Mouse (Mus musculus): ENCODE data around the gene Dvl3. TPM values are rescaled to one million over a fixed set of nuclear protein-coding genes. Genes with fewer than 3 reads are reported as not detected.
A peak's percentile ranks its signal among the peaks of the same experiment; 100 is the strongest.

Gene Dvl3
- total RNA-seq, 2 experiments from 2014 or later: 28.4 to 32.0 TPM

DNA sequence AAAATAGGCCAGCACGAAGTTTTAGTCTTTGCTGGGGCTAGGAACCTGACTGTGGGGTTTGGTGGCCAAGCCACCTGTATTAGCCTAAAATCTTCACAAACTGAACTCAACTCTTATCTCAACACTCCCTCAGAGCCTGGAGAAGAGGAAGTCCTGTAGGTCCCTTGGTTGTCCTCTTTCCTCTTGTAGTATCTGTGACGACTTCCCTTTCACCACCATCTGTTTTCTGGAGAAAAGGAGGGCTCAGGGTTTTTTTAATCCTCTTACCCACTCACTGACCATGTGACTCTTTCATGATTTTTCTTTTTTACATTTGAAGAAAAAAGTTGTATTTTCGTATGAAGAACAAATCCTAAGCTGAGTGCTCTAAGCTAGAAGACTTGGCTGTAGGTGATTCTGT is 22.9 kb downstream of the Dvl3 start:
- DNase-seq (ENCODE audit: low spot score): no peak

DNA sequence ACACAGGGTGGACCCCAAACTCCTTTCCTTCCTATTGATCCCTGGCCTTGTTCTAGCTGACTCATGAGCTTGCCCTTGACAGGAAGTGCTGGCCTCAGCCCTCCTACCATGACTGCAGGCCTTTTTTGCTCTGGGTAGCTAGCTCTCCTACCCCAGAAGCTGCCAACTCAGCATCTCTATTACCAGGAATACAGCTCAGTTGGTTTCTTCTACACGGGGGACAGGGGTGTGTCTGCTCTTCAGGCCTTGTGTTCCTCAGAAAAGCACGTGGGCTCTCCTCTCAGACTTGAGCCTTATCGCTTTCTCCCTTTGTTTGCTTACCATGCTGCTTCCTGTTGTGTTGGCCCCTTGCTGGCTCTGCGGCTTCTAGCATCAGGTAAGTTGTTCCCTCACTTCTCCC is 23.7 kb downstream of the Dvl3 start:
- DNase-seq (ENCODE audit: low spot score): no peak

DNA sequence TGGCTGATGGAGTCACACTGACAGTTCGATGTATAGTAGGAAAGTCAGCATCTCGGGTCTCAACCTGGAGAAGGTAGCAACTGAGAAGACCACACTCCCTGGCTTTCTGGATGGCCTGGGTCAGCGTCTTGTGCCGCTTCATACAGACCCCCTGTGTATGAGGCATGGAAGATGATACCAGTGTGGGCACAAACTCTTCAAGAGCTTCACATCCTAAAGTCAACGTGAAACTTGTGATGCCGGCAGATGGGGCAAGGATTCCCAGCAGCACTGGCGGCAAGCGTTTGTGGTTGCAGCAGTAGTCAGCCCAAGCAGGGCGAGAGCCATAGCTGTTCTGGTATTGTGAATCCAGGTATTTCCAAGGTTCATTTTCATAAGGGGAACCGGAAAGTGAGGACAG is 28.9 kb downstream of the Dvl3 start:
- no peak for DNase-seq (ENCODE audit: low spot score)

DNA sequence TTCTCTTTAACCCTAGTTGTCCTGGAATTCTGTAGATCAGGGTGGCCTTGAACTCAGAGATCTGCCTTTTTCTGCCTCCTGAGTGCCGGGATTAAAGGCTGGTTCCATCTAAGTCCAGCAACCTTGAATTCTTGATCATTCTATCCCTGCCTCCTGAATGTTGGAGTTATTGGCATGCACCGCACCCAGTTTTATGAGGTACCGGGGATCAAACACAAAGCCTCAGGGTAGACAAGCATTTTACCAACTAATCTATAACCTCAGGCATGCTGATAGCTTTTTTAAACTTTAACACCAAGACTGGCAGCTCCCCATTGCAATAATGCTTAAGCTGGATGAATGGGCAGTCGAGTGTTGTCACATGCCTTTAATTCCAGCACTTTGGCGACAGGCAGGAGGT is 30.6 kb downstream of the Dvl3 start:
- no peak for DNase-seq (ENCODE audit: low spot score)

DNA sequence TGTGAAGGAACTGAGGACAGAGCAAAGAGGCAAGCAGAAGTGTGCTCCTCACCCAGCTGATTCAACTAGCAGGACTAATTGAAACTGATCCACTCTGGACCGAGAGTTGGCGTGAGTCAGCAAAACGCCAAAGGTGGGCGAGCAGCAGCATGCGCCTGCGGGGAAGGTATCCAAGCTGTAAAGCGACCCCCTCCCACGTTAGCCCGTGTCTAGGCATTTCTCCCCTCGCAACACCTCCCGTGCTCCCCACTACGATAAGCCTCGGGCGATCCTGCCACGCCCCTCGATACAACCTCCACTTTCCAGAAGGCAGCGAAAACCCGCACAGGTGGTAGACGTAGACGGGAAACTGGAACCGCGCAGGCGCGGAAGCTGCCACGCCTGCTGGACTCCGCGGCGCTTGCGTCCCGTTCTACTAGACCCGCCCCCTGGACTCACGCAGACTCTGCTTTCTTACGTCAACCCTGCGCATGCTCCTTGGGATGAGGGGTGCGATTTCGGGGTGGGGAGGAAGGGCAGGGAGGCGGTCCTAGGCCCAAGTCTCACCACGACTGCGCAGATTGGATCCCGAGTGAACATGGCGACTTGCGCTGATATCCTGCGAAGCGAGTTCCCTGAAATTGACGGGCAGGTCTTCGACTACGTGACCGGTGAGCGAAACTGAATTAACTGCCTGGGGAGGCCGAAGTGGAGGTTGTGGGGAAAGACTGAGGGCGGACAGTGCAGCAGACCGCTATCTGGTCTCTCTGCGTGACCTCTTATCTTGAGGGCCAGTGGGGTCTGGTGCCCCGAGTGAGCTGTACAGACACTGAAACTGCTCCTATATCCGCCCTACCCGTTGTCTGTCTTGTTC is 31.5 kb downstream of the Dvl3 start, which contains the start of gene Abcf3:
Gene Abcf3 (plus strand): TSS at position 482 of the 853 bp plus-strand sequence.
- DNase-seq (ENCODE audit: low spot score): peak; percentile 98

DNA sequence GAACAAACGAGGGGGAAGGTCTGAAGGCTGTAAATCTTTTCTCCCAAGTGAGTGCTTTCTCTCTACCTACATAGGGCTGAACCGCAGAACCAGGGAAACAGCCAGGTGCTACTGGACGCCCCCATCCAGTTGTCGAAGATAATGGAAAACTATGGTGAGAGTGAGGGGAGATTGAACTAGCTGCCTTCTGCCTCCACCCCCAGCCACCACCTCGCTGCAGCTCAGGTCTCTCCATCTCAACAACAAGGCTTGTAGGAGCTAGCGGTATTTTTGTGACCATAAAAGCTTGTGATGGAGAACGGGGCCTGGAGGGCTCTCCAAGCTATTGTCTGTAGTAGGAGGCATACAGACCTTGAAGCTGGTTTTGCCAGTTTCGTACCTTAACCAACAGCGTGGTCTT is 32.4 kb downstream of the Dvl3 start:
- no peak for DNase-seq (ENCODE audit: low spot score)

DNA sequence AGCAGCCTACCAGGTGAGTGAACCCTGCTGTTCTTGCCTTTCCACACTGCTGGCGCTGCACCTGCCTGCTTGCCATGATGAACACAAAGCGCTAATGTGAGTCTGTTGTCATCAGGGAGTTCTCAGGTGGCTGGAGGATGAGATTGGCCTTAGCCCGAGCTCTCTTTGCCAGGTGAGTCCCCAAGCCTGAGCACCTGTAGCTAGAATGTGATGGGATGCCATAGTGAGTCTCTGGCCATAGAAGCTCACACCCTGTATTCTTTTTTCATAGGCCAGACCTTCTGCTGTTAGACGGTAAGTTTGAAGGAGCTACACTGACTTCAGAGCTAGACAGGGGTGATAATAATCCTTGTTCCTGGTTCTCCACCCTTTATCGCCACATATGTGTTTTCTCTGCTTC is 34.9 kb downstream of the Dvl3 start:
- no peak for DNase-seq (ENCODE audit: low spot score)

DNA sequence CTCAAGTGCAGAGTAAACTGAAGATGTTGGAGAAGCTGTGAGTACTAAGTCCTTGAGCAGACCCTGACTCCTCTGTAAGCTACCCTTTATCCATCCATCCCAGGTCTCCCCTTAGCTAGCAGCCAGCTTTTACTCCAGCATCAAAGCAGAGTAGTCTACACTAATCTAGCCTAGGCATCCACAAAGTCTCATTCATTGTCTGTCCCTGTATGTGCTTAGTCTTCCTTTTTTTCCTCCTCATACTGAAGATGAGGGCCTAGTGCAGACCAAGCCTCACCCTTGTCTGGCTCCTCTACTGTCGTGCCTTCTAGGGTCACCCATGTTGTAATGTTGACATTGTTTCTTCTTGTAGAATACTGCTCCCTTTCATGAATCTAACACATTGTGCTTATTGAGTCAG is 35.8 kb downstream of the Dvl3 start:
- DNase-seq (ENCODE audit: low spot score): no peak

DNA sequence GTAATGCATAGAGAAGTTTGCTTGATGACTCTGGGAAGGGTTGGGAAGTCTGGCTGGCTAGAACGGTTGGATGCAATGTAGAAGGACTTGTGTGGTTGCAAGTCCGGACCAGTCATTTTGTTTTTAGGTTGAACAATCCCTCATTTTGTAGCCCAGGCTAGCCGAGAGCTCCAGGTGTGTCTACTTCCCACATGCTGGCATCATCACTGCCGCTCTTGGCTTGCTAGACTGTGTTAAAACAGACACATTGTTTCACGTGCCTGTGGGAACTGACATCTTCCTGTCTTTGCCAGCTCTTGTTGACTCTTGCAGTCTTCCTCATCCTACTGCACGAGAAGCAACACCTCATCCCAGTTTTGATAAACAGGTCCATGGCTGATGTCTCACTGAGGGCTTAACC is 38.2 kb downstream of the Dvl3 start:
- DNase-seq (ENCODE audit: low spot score): no peak

DNA sequence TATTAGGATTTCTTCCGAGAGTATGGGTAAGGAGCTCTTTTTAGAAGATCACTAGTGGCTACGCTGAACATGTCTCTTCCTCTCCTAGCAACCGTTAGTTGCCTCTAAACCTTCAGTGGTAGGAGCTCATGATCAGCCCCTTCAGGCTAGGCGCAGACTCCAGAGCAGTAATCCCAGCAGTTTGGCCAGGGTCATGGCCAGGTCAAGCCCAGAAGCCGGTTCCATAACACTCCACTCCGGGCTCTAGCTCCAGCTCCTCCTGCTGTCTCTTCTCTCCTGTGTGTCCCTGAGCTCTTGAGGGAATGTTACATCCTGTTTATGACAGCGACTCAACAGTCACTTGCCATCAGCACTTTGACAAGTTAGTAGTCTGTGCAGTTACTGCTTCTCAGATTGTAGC is 40.6 kb downstream of the Dvl3 start:
- no peak for DNase-seq (ENCODE audit: low spot score)

DNA sequence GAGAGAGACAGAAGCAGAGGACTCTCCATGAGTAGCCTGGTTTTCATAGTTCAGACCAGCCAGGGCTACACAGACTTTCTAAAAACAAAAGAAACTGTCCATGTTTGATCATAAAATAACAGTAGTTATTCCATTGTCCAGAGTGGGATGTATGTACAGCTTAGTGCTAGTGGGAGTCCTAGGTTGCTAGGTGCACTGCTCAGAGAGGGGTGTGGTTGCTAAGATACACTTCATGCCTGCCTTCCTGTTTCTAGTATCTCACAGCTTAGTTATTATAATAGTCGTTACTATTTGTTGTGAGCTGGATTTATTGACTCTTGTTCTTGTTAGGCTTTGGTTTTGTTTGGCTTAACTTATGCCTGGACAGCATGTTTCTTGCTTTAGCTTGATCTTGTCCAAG is 48.3 kb downstream of the Dvl3 start:
- no peak for DNase-seq (ENCODE audit: low spot score)

Other genes starting within 250 kb of the Dvl3 start
- 10 to 100 TPM; 61.3 to 68.5 TPM for gene Parl, start 214.6 kb upstream of the Dvl3 start, total RNA-seq (2021)
- under 1 TPM in 1 of 2 experiments, not detected in 1; 0.07 TPM for gene Cyp2ab1, start 191.6 kb upstream of the Dvl3 start, total RNA-seq (2021)
- 10 to 100 TPM; 54.0 to 56.5 TPM for gene Abcc5, start 90.6 kb upstream of the Dvl3 start, total RNA-seq (2021)
- 10 to 100 TPM; 52.6 to 54.4 TPM for gene Eif2b5, start 18.2 kb upstream of the Dvl3 start, total RNA-seq (2021)
- 100 to 1,000 TPM; 121 to 146 TPM for gene Ap2m1, start 18.5 kb downstream of the Dvl3 start, total RNA-seq (2021)
- gene Abcf3, start 31.6 kb downstream of the Dvl3 start, total RNA-seq (2021): 10 to 100 TPM; 50.3 to 69.8 TPM
- under 1 TPM in 1 of 2 experiments, not detected in 1; 0.07 TPM for gene Vwa5b2, start 72.5 kb downstream of the Dvl3 start, total RNA-seq (2021)
- 1 to 10 TPM; 3.7 to 4.1 TPM for gene Eef1akmt4, start 94.6 kb downstream of the Dvl3 start, total RNA-seq (2021)
- under 1 TPM; 0.11 to 0.17 TPM for gene Gm49333, start 94.6 kb downstream of the Dvl3 start, total RNA-seq (2021)
- 10 to 100 TPM; 12.7 to 13.7 TPM for gene Alg3, start 94.8 kb downstream of the Dvl3 start, total RNA-seq (2021)
- 1 to 10 TPM; 1.1 to 1.2 TPM for gene Camk2n2, start 104.3 kb downstream of the Dvl3 start, total RNA-seq (2021)
- under 1 TPM in 1 of 2 experiments, not detected in 1; 0.41 TPM for gene Ece2, start 112.8 kb downstream of the Dvl3 start, total RNA-seq (2021)
- 100 to 1,000 TPM; 251 to 253 TPM for gene Psmd2, start 134.7 kb downstream of the Dvl3 start, total RNA-seq (2021)
- 100 to 1,000 TPM; 426 to 438 TPM for gene Eif4g1, start 151.3 kb downstream of the Dvl3 start, total RNA-seq (2021)
- 10 to 100 TPM; 47.5 to 59.9 TPM for gene Fam131a, start 176.3 kb downstream of the Dvl3 start, total RNA-seq (2021)
- 1 to 10 TPM; 7.8 to 9.5 TPM for gene Polr2h, start 200.7 kb downstream of the Dvl3 start, total RNA-seq (2021)
- 1 to 10 TPM in 1 of 2 experiments, under 1 TPM in 1; 0.64 to 1.1 TPM for gene Clcn2, start 200.8 kb downstream of the Dvl3 start, total RNA-seq (2021)
- 1 to 10 TPM; 2.1 to 3.1 TPM for gene Chrd, start 216.1 kb downstream of the Dvl3 start, total RNA-seq (2021)
- gene Thpo, start 217.5 kb downstream of the Dvl3 start, total RNA-seq (2021): 10 to 100 TPM in 1 of 2 experiments, 1 to 10 TPM in 1; 6.2 to 10.4 TPM